Mouse (Mus musculus) forelimb bud, embryonic 11.5 days (tissue): ENCODE results near the gene Bicdl1.

ENCODE experiments used
- DNase-seq: peaks from one replicate; pipeline ENCODE4 v3.0.0-alpha.2; 2012; ENCODE audit warnings: low read depth, low spot score

The Bicdl1 gene

DNA sequence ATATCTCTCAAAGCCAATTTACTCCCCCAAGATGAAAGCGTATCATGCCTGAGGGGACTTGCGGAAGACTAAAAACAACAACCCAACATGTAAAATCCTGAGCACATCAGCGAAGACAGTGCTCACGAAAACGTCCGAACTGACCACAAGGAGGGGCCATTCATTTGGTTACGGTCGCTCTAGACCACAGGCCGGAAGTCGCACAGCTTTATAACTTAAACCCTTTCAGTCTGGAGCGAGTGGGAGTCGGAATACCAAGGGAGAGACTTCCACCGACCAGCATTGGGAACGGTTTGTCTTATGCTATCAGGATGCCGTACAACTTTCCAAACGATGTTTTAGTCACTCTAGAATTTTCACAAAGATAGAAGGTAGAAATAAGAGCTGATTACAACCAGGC, 5.4 kb downstream of the Bicdl1 start:
- DNase-seq: no peak

DNA sequence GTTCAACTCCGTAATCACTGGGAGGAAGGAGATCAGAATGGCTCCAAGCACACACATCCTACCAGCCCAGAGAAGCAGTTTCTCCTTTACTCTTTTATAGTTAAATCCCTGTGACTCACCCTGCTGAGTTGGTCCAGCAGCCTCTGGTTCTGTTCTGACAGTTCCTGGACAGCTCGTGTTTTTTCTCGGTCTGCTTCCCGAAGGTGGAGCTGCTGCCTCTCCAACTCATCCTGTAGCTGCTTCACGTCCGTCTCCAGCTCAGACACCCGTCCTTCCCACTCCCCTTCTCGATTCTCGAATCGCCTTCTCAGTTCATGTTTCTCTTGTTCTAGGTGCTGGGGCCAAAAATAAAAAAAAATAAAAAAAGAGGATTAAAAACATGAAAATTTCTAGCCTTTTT, 7.0 kb downstream of the Bicdl1 start:
- DNase-seq: no peak

GRCm38 (mm10) chr5:115722188-115722959, 9.0 kb downstream of the Bicdl1 start:
- no peak for DNase-seq

- DNase-seq: peak; percentile 13
Measured at GRCm38 (mm10) chr5:115720761-115721160, 10.7 kb downstream of the Bicdl1 start.

GRCm38 (mm10) chr5:115717693-115718092, 13.7 kb downstream of the Bicdl1 start:
- DNase-seq: no peak

DNA sequence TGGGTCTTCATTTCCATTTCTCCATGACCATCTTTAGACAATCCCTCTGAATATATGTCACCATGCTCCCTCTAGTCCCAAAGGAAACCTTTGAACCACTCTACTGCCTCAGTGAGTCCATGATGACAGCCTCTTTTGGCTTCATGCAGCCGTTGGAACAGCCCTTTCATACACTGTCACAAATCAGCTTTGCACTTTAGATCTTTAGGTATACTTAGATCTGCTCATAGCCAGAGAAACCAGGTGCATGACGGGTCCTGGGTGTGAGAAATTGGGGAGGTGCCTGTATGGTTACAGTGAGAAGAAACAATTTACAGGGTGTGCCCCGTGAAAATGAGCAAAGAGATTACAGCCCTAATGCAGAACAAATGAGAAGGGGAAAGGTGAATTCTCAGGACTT, 14.3 kb downstream of the Bicdl1 start:
- DNase-seq: no peak

DNA sequence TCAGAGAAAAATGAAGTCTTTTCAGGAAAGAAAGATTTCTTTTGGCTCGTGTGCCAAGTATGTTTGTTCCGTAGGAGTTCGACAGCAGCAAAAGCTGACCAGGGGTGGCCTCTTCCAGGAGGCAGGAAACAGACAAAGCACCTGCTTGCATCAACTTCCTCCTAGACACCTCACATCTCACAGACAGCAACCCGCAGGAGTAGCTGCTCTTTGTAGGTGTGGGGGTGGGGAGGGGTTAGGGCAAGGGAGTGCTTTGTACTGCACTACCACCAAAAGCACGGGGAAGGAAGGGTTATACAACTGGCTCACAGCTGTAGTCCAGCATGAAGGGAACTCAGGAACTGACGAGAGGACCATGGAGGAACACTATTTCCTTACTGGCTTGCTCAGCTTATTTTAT, 15.0 kb downstream of the Bicdl1 start:
- no peak for DNase-seq

DNA sequence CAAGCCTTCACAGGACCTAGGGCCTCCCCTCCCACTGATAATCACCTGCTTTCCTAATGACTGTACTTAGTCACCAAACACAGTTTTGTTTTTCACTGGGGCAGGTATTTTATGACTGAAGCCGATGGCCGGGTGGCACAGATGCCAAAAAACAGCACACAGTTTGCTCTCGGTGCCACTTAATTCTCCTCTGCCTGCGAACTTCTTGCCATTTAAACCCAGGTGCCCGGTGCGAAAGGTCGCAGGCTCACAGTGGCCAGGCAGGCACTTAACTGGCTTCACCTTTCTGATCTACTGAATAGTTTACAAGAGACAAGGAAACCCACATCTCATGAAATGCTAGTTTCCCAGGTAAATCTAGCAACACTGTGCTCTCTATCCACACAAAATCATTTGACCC, 16.7 kb downstream of the Bicdl1 start:
- DNase-seq: no peak

DNA sequence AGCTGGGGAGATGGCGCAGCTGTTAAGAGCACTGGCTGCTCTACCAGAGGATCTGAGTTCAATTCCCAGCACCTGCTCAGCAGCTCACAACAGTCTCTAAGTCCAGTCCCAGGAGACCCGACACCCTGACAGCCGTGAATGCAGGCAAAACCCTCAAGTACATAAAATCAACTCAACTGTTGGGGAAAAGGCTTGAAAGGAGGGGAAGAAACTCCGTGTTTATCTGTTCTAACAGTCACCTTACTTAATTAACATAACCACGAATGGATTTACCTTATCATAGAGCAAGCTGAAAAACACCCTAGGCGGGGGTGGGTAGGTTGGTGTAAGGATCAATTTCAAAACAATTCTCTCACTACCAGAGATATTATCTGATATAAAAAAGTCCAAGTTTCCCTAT, 18.9 kb downstream of the Bicdl1 start:
- DNase-seq: no peak

DNA sequence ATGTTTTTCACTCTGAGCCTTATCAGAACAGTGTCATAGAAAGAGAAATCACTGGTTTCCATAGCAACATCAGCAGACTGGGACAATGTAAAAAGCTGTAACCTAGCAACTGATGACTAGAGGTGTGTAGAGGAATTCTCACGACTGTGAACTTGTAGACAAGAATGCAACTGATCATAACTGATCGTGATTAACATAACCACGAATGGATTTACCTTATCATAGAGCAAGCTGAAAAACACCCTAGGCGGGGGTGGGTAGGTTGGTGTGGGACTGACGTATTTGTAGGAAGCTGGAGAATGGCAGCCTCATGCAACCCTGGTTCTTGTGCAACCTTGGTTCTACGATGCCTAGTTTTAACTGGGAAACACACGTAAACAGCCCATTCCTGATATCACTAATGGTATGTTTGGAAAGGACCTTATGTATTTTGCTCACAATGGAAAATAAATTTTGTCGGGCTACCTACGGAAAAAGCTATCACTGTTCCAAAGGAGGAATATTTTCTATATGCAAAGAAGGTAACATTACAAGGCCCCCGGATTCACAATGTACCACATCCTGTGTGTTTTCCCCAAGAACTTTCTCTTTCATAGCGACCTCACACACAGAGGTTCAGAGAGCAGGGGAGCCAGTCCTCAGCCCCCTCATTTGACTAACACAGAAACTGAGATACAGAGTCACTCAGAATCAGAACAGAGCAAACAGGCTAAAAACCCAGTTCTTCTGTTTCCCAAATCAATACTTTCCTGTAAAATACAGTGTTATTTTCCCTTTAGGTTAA, 19.6 kb downstream of the Bicdl1 start:
- no peak for DNase-seq

- DNase-seq: no peak
Measured at GRCm38 (mm10) chr5:115710171-115710570, 21.2 kb downstream of the Bicdl1 start.

DNA sequence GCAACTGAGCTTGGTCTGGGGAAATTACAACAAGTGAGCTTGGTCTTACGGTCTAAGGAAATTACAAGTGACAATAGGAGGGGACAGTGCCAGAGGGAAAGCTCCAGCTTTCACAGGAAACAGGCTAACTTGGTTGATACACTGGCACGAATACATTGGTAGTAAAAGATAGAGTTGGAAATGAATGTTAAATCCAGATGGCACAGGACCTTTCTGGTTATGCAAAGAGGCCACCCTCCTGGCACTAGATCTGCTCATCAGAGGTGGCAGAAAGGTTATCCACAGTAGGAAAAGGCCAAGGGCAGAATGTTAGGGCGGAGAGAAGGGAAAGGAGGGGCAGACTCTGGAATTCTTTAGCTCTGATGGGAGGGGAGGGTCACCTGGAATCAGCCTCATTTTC, 22.5 kb downstream of the Bicdl1 start:
- DNase-seq: no peak

DNA sequence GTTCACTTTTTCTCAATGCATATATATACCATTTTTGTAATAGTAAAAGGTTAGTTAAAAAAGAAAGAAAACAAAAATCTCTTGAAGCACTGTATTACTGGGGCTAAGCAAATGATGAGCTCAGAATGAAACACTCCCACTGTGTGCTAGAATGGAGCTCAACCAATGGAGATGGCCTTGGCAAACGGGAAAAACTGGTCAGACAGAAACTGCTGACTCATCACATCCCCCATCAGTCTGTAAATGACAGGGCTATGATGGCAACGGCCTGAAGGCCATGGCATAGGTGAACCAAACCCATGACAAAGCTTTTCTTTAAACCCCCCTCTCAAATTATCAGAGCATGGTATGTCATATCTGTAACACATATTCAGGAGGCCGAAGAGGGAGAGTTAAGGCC, 29.4 kb downstream of the Bicdl1 start:
- DNase-seq: no peak

DNA sequence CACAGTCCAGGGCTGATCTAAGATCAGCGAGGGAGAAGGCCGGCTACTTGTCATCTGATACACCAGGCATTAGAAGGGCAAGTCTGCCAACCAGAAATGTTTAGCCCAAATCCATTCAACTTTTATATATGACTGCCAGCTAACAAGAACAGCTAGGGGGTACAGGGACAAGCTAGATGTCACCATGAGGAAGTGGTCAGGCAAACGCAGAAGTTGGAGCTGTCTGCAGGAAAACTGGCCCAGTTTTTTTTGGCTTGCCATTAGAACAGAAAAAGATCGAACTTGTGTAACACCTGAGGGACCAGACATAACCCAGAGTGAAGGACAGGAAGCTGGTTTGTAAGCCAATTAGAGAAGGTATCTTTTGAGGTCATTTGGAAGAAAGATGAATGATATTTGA, 30.2 kb downstream of the Bicdl1 start:
- DNase-seq: no peak

- no peak for DNase-seq
Measured at GRCm38 (mm10) chr5:115696811-115697210, 34.6 kb downstream of the Bicdl1 start.

DNA sequence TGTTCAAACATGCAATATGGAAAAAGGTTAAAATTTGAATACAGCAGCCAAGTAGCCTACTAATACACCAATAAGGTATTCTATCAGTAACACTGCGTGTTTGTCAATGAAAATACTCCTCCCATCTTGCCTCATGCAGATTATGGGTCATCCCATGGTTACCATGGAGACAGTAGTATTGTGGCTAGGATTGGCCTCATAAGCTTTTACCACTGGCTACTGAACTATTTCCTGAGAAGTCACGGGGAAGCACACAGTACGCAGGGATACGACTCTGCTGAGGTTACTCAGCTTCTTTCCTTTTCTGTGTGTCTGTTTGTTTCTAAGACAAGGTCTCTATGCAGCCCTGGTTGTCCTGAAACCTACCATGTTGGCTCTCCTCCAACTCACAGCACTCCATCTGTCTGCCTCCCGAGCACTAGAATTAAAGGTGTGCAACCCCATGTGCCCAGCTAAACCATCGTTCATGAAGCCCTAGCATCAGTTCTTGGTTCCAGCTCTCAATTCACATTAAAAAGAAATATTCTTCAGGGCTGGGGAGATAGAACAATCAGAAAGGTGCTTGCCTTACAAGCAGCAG, 36.1 kb downstream of the Bicdl1 start:
- DNase-seq: no peak

- no peak for DNase-seq
Measured at GRCm38 (mm10) chr5:115693271-115693670, 38.1 kb downstream of the Bicdl1 start.

DNA sequence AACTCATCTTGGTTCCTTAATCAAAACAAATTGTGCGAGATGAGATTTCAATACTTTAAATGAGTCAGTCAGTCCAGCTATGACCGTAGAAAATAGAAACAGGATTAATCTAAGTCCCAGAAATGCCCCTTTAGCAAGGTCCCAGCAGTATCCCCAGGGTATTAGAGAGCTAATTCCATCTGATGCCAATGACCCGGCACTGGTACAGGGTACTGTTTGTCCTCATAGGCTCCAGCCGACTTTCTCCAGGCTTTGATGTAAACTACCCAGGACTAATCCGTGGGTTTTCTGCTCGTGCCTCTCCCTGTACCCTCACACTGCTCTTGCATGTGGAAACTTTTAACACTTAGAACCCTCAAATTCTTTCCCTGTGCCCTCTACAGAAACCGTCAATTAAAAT, 44.7 kb downstream of the Bicdl1 start:
- DNase-seq: no peak

- DNase-seq: no peak
Measured at GRCm38 (mm10) chr5:115685126-115685525, 46.3 kb downstream of the Bicdl1 start.

DNA sequence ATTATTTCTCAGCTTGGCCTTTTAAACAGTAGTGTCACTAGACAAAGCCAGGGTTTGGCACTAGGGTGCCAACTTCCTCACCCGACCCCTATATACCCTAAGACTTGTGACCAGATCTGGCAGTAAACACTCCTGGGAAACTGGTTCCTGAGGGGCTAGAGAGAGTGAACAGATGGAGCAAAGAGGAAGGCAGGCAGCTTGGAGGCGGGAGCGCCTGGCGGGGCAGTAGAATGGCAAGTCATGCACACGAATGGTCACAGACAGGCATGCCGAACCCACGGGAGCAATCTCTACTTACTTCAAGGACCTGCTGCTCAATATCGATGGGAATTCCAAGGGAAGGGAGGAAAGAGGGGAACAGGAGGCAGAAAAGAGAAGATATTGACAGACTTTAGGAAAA, 59.6 kb downstream of the Bicdl1 start:
- no peak for DNase-seq

DNA sequence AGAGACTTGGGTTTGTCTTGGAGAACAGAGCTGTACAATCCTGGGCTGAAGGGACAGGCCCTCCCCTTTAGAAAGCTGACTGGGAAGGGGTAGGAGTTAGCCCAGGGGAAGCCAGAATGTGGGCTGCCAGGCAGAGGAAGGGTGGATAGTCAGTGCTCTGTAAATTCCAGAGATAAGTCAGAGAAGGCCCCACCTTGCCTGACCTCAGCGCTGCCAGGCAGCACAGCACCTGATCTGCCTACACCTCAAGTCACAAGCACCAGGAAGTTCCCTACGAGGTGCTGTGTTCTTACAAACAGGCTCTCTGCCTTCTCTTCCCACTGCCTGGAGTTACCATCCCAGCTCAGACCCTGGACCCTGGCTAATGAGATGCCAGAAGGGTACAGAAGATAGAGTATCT, 61.0 kb downstream of the Bicdl1 start:
- no peak for DNase-seq

GRCm38 (mm10) chr5:115669974-115670373, 61.4 kb downstream of the Bicdl1 start:
- no peak for DNase-seq

GRCm38 (mm10) chr5:115668986-115669385, 62.4 kb downstream of the Bicdl1 start:
- DNase-seq: no peak
